Mouse (Mus musculus) T-helper 2 cell (primary cell): ENCODE results near the gene Tmem88.

ENCODE experiments used
- in situ Hi-C: fragments of 300-600 bp; cut with MboI, MseI; formaldehyde crosslinking; loops from one replicate; pipeline ENCODE4 v1.15.1; 2025; ENCODE audit warnings: high pct_unique_total_duplicates

Gene Tmem88

DNA sequence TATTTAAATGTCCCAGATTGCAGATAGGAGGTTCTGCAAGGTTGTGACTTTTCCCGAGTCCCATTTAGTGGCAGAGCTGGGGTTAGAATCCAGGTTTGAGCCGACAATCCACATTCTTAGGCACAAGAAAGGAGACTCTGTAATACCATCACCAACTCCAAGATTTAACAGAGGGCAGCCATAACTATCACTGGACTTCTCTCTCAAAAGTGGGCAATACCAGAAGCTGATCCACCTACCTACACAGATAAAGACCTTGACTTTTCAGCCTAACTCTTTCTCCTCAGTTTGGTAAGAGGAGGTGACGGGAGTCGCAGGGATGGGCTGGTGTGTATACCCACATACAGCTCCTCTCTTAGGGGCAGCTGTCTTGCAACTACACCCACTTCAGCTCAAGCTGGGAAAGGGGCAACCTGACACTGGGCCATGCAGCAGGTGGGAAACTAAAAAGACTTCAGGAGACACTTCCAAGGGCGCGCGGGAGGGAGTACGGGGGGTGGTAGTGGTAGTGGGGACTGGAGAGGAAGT lies 19.0 kb upstream of the Tmem88 start:
- in situ Hi-C loops = loop anchor here (25.0 kb wide), 1 partner anchor 1245 kb away; the partner anchor contains the start of genes Eno3, Pfn1 and Spag7

DNA sequence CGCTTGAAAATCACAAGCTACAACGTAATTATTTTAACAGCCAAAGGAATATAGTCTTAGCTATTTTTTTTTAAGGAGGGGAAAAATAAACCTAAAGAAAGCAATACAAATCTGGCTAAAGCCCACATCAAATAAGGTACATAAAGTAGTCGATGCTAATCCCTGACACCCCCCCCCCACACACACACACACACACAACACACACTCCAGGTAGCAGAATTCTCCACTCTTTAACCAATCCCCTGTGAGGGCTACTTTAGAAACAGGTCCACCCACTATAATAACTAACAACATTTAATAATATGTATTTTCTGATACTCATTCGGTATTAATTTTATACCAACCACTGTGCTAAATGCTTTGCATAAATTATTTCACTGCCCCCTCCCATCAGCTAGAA lies 18.5 kb upstream of the Tmem88 start:
- in situ Hi-C loops = loop anchor here (25.0 kb wide), 1 partner anchor 1246 kb away; the partner anchor contains the start of genes Eno3, Pfn1 and Spag7

DNA sequence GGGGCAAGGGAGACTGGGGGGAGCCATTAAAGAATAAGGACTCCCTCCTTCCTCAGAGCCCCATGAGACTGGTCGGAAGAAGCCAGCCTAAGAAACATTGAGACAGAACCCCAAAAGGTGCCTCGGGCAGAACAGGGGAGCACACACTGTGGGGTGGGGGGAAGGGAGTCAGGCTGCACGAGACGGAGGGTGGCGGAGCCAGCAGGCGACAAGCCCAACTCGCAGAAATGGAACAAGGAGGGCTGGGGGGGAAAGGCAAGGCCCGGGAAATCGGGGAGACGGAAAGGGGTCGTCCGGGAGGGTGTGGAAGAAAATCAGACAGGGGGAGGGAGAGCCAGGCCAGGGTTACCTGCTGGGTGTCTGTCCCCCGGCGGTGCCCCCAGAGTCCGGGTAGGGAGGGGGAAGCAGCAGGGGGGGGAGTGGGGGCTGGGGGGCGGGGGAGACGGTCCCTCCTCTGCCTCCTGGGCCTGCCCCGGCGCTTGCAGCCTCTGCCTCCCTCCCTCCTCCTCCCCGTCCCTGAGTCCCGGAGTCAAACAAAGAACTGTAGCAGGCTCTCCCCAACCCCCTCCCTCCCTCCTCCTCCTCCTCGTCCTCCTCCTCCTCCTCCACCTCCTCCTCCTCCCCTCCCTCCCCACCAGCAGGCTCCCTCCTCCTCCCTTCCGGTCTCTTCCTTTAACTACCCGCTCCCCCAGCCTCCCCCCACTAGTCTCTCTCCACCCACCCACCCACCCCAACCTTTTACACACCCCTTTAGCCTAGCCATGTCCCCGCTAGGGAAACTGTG lies 17.8 kb upstream of the Tmem88 start:
- in situ Hi-C loops = loop anchor here (25.0 kb wide), 1 partner anchor 1246 kb away; the partner anchor contains the start of genes Eno3, Pfn1 and Spag7

DNA sequence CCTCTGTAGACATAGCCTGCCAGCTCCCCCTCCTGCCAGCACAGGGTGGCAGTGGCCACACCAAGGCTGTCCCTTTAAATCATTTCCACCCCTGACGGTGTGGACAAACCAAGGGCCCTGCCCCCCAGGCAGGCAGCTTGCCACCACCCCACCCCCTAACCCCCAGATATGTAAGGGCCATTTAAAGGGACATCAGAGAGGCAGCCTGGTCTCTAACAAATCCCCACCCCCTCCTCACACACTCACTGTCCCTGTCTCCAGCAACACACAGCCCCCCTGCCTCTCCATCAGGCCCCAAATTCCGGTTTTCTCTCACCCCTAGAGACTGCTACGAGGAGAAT lies 17.3 kb upstream of the Tmem88 start:
- in situ Hi-C loops = loop anchor here (25.0 kb wide), 1 partner anchor 1247 kb away; the partner anchor contains the start of genes Eno3, Pfn1 and Spag7

DNA sequence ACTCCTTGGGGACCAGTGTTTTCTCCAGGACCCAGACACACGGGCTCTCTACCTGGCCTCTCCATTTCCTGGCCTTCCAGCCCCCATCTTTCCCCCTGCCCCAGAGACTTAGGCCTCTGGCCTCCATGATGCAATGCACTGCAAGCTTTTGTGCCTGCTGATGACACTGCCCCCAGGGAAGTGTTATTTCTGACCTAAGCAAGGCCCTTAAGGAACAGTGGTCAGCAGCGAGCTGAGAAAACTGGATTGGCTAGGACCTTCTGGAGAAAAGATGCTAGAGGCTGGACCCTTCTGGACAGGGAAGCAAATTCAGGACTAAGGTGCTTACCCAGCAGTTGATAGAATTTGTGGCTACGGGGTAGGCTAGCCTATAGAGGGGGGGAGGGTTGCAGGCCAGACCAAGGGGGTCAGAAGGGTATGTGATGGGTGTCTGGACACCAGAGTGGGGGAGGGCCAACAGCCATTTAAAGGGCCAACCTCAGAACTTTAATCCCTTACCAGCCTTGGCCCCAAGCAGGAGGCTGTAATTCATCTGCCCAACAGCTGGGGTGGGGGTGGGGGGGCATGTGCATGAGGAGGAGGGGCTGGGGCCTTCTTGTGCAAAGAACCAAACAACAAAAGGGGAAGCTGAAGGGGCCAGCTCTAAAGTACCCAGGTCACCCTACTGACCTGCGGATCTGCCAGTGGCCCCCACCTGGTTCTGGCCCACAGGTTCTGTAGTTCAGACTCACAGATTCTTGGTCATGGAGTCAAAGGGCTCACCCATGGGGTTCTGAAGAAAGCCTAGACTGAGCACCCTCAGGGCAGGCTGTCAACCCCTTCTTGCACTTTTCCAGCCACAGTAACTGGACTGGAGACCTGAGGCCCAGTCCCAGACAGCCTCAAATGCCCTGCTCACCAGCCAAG lies 16.6 kb upstream of the Tmem88 start:
- in situ Hi-C loops = loop anchor here (25.0 kb wide), 1 partner anchor 1248 kb away; the partner anchor contains the start of genes Eno3, Pfn1 and Spag7

DNA sequence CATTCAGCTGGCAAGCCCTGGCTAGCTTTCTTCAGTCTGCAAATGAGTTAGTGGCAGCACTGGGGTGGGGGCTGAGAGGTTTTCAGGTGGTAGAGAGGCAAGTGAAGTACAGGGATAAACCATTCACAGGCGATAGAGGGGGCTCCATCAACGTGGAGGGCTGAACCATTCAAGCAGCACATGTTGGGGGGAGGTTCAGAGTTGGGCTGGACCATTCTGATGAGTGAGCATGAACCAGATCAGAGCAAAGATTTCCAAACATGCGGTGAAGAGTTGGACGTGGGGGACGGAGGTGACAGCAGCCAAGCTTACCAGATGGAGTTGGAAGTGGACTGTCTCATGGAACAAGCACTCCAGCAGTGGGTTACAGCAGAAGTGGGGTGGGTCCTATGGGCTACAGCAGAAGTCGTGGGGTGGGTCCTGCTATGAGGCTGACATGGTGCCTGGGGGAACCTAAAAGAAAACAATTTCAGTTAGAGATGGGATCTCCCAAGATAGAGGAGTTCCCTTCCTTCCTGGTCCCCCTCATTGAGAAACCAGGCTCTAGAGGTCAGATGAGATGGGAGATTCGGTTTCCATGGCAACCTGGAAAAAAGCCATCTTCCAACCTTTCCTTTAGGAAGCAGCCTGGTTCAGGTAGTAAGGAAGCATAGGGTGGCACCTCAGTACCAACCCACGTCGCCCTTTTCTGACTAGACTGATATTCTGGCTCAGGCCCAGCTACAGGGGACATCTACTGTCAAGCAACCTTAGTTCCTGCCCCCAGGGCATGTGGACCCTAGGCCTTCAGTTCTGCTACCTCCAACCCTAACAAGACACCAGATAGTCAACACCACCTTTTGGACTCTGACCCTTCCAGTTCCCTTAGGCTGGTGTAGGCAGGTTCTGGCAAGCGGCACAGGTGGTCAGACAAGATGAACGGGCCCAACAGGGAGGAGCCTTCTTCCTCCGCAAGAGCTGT lies 15.5 kb upstream of the Tmem88 start, which contains the start of gene Kdm6b:
TSS of gene Kdm6b (minus strand) at position 455 of the 961 bp plus-strand sequence.
- in situ Hi-C loops = loop anchor here (25.0 kb wide), 1 partner anchor 1249 kb away; the partner anchor contains the start of genes Eno3, Pfn1 and Spag7

DNA sequence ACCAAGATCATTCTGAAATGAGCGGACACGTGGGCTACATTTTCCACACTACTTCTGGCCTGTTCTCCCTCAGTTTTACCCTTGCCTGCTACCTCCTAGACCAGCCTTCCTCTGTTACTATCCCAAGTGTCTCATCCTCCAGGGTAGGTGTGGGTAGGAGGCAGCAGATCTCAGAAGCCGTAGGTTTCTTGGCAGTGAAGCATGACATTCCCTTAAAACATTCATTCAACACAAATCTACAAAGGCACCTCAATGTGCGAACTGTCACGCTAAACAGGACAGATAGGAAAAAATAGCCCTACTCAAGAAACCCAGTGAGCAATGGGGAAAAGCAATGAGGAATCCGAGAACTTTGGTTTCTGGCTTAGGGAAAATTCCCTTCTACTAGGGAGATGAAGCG lies 14.5 kb upstream of the Tmem88 start:
- in situ Hi-C loops = loop anchor here (25.0 kb wide), 1 partner anchor 1250 kb away; the partner anchor contains the start of genes Eno3, Pfn1 and Spag7

DNA sequence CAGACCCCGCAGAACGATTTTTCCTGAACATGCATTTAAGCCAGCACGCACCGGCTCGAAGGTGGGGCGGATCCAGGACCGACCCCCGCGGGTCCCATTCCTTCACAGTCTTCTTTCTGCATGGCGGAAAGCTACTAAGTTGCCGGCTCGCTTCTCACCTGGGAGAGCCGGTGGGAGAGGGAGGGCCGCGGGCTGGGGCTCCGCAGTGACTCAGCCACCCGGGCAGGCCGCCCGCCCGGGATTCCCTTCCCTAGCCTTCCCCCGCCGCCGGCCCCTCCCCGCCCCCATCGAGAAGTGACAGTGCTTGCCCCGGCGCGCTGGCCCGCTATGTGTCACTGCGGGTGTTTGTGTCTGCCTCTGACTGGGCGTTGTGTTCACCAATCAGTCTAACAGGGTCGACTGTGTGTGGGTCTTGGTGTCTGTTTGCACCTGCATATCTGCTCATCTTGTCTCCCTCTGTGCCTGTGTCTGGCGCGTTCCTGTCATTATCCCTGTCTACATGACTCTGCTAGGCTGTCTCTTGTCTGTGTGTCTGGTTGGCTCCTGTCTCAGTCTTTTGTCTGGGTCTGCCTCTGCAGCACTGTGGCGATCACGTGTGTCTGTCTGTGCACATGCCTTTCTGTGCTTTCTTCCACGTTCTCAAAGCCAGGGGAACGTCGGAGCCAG lies 13.6 kb upstream of the Tmem88 start:
- in situ Hi-C loops = loop anchor here (25.0 kb wide), 1 partner anchor 1251 kb away; the partner anchor contains the start of genes Eno3, Pfn1 and Spag7

DNA sequence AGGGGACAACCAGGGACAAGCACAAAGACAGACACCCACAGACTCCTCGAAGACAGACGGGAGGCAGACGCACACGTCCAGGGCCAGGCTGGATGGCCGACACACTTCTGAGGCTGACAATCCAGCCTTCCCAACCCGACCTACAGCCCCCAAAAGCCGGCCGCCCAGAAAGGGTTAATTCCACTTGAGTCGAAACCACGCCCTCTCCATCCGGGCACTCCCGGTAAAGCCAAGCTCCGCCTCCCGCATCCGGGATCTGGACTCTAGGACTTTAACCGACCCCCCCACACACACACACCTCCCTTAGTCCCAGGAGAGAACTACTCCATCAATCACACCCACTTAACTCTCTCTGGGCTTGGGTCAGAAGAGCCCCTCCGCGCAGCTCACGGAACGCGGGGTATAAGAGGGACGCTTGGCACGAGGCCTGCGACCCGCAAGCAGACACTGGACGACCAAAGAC lies 13.1 kb upstream of the Tmem88 start:
- in situ Hi-C loops = loop anchor here (25.0 kb wide), 1 partner anchor 1251 kb away; the partner anchor contains the start of genes Eno3, Pfn1 and Spag7

DNA sequence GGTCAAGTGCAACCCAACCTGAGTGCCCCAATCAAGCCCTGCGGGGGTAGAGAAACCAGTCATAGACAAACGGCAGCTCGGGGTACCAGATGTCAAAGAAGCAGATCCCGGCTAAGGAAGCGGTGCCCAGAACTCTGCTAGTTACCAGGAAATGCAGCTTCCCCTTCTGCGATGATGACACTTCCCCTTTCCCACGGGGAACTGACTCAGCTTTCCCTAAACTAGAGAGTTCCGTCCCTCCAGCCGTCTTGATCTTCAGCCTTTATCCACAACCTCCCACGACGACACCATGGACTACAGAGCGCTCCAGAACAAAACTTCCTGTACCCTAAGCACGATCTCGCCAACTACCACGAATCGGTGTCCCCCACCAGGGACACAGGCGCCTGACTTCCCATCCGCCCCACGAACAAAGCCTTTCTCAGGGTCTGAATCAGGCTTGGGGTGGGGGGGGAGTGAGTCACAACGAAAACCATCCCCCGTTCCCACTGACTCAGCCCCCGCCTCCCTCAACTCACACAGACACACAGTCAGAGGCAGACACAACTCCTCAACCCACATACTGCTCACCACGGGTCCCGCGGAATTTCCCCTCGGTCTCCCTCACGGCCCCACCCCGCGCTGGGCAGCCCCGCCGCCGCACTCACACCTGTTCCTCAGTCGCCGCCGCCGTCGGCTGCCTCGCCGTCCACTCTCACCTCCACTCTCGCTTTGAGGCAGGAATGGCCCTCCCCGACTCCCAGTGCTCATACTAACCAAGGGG lies 12.5 kb upstream of the Tmem88 start:
- in situ Hi-C loops = loop anchor here (25.0 kb wide), 1 partner anchor 1252 kb away; the partner anchor contains the start of genes Eno3, Pfn1 and Spag7

DNA sequence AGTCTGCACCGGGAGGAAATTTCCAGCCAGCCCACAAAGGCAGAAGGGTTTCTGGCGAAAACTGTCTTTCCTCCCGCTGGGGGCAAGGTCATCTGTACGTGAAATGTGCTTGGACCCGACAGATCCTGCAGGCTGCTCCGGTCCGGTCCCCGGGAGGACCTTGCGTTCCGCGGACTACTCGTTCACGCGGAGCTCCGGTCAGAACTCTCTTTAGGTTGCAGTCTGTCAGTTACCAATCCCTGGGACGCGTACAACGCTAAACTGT lies 11.9 kb upstream of the Tmem88 start:
- in situ Hi-C loops = loop anchor here (25.0 kb wide), 1 partner anchor 1252 kb away; the partner anchor contains the start of genes Eno3, Pfn1 and Spag7

DNA sequence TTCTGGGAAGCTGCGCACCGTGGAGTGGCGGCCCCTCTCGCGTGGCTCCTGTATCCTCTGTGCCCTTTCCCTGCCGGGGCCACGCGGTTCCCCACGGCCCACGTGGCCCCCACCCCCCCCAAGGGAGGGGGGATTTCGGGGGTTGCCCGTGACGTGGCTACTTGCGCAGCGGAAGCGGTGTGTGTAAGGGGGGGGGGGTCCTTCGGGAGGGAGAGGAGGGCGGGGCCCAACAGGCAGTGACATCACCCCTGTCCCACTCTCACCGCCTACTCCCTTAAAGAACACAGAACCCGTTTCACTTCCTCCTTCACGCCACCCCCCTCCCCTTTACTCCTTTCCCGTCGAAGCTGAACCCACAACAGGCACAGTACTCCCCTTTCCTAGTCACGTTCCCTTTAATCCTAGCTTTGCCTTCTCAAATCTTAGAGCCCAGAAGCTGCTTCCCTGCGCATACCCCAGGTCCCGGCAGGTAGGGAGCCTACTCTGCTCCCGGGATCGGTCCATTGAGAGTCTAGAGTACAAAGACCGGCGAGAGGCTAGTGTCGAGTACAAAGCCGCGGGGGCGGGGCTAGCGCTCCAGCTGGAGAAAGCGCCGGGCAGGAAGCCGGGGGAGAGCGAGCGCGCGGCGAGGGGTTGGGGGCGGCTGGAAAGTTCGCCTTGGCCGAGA lies 11.5 kb upstream of the Tmem88 start:
- in situ Hi-C loops = loop anchor here (25.0 kb wide), 1 partner anchor 1253 kb away; the partner anchor contains the start of genes Eno3, Pfn1 and Spag7

DNA sequence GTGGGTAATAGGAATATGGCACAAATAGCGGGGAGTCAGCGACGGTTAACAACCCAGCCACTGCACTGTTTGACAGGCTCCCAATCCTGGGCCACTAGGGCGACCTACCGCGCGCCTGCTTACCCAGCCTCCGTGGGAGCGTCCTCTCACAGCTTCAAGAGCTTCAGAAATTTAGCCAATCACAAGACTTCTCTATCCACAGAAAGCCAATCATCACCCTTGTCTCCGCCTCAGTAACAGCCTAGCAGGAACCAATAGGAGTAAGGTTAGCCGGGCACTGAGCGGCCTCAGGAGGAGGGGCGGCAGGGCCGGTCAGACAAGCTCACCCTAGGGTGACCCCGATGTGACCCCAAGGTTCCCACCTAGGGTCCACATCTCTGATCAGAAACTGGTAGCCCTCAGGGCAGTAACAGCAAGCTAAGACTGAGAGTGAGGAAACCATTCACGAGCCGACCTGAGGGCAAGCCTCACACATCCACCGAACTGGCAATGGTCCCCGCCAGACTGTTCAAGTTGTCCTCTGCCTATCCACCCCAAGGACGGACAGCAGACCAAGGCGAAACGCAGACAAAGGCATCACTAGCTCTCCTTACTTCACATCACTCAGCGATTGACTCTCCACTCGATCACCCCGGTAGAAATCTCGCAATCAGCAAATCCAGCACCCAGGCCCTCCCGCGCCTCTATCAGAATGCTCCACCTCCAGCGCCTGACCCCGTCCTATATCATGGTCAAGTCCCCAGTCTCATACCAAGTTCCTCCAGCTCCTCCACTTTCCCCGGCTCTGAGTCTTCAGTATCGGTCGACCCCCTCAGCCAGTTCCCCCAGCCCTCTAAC lies 10.7 kb upstream of the Tmem88 start:
- in situ Hi-C loops = loop anchor here (25.0 kb wide), 1 partner anchor 1254 kb away; the partner anchor contains the start of genes Eno3, Pfn1 and Spag7

DNA sequence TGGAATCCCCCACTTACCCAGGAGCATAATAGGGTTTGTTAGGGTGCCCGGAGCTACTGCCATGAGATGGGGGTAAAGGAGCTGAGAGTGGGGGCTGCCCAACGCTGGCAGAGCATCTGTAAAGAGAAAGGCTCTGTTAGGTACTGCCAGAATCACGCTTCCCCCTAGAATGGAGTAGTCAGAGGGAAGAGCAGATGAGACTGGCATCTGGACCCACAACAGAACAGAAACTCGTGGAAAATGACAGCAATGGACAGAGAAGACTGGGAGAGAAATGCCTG lies 9.6 kb upstream of the Tmem88 start:
- in situ Hi-C loops = loop anchor here (25.0 kb wide), 1 partner anchor 1255 kb away; the partner anchor contains the start of genes Eno3, Pfn1 and Spag7

DNA sequence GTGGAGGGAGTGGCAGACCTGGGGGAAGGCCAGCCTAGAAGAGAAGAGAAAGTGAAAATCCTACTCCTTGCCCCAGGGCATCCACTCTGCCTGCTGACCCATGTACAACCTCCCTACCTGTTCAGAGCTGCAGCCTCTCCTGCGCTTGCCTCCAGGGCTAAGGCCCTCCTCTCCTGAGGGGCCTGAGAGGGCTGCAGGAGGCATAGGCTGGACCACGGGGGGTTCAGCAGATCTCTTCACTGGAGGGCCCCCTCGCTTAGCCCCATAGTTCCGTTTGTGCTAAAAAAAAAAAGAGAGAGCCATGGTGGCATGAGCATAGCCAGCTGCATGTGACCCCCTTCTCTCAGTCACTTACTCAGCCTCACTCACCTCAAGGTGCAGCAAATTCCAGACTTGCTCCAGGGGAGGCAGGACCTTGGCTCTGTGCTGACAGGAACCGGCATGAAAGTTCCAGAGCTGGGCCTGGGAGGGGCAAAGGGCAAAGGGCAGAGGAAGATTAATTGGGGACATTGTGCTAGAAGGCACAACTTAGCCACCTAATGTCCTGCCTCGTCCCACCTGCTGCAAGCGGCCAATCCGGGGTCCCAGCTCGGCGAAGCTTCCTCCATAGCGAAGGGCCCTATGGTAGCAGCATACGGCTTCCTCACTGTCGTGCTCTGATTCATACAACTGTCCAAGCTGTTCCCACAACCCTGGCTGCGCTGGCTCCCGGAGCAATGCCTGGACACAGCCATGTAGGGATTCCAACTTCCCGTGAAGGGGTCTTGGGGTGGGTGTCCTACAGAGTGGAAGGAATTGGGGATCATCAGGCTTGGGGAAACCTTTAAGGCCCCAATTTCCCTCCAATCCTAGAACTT lies 9.1 kb upstream of the Tmem88 start:
- in situ Hi-C loops = loop anchor here (25.0 kb wide), 1 partner anchor 1255 kb away; the partner anchor contains the start of genes Eno3, Pfn1 and Spag7

DNA sequence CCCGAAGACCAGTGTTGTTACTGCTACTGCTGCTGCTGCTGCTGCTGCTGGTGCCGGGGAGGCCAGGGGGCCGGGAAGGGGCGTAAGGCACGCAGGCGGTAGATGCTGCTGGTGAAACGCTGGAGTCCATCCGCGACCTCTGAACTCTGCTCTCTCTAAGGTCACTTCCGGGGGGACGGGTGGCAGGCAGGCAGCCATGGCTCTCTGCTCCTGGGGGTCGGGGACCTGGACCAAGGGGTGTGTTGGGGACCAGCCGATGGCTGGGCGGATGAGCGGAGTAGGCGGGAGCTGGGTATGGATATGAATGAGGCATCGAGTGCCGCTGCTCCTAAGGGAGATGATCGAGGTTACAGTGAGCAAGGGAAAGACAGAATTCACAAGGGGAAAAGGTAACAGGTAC lies 8.2 kb upstream of the Tmem88 start:
- in situ Hi-C loops = loop anchor here (25.0 kb wide), 1 partner anchor 1256 kb away; the partner anchor contains the start of genes Eno3, Pfn1 and Spag7
